Mouse (Mus musculus) heart, adult 10 weeks (tissue): Measurements from ENCODE around the gene Mn1. TPM values are rescaled to one million over a fixed set of nuclear protein-coding genes. Genes with fewer than 3 reads are reported as not detected.

Experiments
- polyA plus RNA-seq: library from polyadenylated mRNA; stranded (reverse); fragments of 350-450 nt; fragmentation: Illumina TruSeq; extraction: RNeasy Lipid Tissue Mini Kit (QIAGEN cat#74804); gene quantifications from one replicate; pipeline ENCODE4 v1.2.3, GENCODE M21; 2014; ENCODE audit warnings: low read depth, low replicate concordance

Gene Mn1
- 5.0 TPM for polyA plus RNA-seq

DNA sequence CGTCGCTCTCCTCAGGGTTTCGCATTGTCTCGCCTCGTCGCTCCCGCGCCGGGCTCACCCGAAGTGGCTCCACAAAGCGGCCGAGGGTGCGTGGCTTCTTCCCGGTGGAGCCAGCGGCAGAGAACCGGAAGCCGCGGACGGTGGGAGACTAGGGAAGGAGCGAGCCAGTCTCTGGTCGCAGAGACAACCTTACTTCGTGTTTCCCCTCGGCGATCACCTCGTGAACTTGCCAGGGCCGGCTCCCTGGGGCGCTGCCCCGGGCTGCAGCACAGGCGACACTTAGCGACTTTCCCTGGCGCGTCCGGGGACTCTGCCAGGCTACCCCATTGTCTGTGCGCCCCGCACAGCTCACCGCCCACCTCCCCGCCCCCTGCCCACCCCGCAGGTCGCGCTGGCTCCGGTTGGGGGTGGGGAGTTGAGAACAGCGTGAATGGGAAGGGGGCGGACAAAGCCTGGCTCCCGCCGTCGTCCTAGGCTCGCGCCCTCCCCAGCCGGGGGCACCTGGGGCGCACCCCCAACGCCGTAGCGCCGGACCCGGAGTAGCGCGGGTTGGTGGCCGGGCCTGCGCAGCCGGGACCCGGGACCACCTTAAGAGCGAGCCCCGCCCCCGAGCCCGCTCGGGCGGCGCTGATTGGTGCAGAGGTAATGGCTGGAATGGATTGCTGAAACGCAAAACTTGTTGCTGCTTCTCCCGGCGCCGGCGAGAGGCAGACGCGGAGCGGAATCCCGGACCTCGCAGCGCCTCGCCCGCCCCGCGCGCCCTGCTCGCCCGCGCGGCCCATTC lies at the start of gene Mn1:
Gene Mn1 (plus strand): TSS at position 772 of the 784 bp plus-strand sequence.

Other genes with a start within 250 kb of the Mn1 start
- 48.5 TPM for gene Pitpnb, start 86.6 kb upstream of the Mn1 start, polyA plus RNA-seq